Mouse (Mus musculus): ENCODE measurements at regions not wholly inside any gene's neighbourhood (a gene's known extent, or its start where the extent isn't known, plus 50 kb on each side); places are given as distances from the start of the nearest gene placed in this dataset.

DNA sequence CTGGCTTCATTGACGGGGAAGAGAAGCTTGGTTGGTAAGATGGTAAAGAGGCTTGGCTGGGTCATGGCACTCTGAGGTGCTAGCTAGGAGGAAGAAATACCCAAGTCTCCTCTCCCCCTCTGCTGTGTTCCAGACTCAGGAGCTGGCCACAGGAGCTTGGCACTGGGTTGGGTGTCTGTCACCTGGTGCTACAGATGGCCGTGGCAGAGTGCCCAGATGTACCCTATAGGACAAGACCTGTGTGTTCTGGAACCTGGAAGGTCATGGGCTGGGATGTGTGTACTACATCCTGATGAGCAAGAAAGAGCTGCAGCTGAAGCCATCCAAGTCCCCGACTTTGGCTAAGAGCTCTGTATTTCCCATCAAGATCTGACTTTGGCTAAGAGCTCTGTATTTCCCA, 72.4 kb downstream of the Nupl2 start:
- WGBS = 82% methylated on average over 3 of the region's 3 CpGs
- no peak overlapping the region for H3K9ac ChIP-seq

DNA sequence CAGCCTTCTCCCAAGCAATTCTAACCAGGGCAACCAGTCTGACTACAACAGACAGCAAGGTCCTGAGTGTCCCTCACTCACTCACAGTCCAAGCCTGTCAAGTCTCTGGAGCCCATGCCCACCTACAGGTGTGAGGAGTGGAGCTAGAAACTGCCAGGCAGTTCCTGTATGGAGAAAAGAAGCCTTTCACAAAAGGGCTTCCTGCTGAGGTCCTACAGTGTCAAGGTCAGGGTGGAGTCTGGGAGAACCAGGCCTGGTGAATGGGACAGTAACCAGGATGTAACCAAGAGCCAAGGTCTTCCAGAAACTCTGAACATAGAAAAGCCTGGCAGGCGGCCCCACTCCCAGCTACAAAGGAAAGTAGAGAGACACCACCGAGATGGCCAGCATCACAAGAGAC, 74.2 kb downstream of the Nupl2 start:
- H3K9ac ChIP-seq = no peak overlapping the region
- H3K36me3 ChIP-seq (ENCODE audit: insufficient read depth) = no peaks in the 10 kb centered on the region
- no peak overlapping the region for H3K4me3 ChIP-seq (ENCODE audit: low read depth, low read length)
- H3K27ac ChIP-seq (ENCODE audit: low read depth, low read length) = no peak overlapping the region
- no peak overlapping the region for H3K4me2 ChIP-seq (ENCODE audit: low read depth)
- ATAC-seq (no peak), DNase-seq (no peak)
- no peak for TF ChIP-seq CTCF (IDR thresholded peaks at IDR 0.05; ENCODE audit: low read depth)
- no peaks in the 10 kb centered on the region for H3K9me3 ChIP-seq (ENCODE audit: low read length)
- H3K4me1 ChIP-seq (ENCODE audit: insufficient read depth) = no peaks in the 10 kb centered on the region
- 76% methylated on average over 2 of the region's 2 CpGs for WGBS
- H3K27me3 ChIP-seq (ENCODE audit: insufficient read depth, low read length) = no peaks in the 10 kb centered on the region

More for the DNA sequence above, 72.4 kb downstream of the Nupl2 start:
- Histone ChIP-seq H3K27ac (ENCODE audit: low read depth, low read length) (no peak overlapping the region), H3K4me2 (ENCODE audit: low read depth) (no peak overlapping the region), H3K4me1 (ENCODE audit: insufficient read depth) (no peaks in the 10 kb centered on the region), H3K9me3 (ENCODE audit: low read length) (no peaks in the 10 kb centered on the region), H3K27me3 (ENCODE audit: insufficient read depth, low read length) (no peaks in the 10 kb centered on the region), H3K36me3 (ENCODE audit: insufficient read depth) (no peaks in the 10 kb centered on the region), H3K4me3 (ENCODE audit: low read depth, low read length) (no peak overlapping the region)
- no peak for TF ChIP-seq CTCF (IDR thresholded peaks at IDR 0.05; ENCODE audit: low read depth)
- ATAC-seq = no peak
- no peak for DNase-seq

GRCm38 (mm10) chr5:24244211-24244610, 79.4 kb downstream of the Nupl2 start:
- H3K4me2 ChIP-seq (ENCODE audit: low read depth) = no peak overlapping the region
- no peak overlapping the region for H3K9ac ChIP-seq
- no peaks in the 10 kb centered on the region for H3K36me3 ChIP-seq (ENCODE audit: insufficient read depth)
- ATAC-seq (no peak), DNase-seq (no peak)
- no peaks in the 10 kb centered on the region for H3K4me1 ChIP-seq (ENCODE audit: insufficient read depth)
- H3K9me3 ChIP-seq (ENCODE audit: low read length) = no peaks in the 10 kb centered on the region
- no peaks in the 10 kb centered on the region for H3K27me3 ChIP-seq (ENCODE audit: insufficient read depth, low read length)
- H3K27ac ChIP-seq (ENCODE audit: low read depth, low read length) = no peak overlapping the region
- H3K4me3 ChIP-seq (ENCODE audit: low read depth, low read length) = no peak overlapping the region
- WGBS = 80% methylated on average over 6 of the region's 6 CpGs
- no peak for TF ChIP-seq CTCF (IDR thresholded peaks at IDR 0.05; ENCODE audit: low read depth)

DNA sequence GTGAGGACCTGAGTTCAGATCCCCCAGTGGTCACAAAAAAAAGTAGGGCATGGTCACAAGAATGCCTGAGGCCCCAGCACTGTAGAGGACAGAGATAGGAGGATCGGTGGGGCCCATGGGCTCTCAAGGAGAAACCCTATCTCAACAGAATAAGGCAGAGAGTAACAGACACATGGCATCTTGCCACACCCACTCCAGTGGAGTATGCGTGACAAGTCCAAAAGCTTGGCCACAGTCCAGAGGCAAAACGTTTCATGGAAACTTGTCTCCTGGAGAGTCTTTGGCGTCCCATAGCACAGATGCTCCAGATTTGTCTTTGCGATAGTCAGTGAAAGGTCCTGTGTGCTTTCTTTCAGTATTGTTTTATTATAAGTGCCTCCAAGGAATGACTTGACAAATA, 90.7 kb downstream of the Nupl2 start:
- H3K4me1 ChIP-seq (ENCODE audit: insufficient read depth) = no peaks in the 10 kb centered on the region
- H3K4me3 ChIP-seq (ENCODE audit: low read depth, low read length) = no peak overlapping the region
- no peak overlapping the region for H3K27ac ChIP-seq (ENCODE audit: low read depth, low read length)
- no peak for TF ChIP-seq CTCF (IDR thresholded peaks at IDR 0.05; ENCODE audit: low read depth)
- H3K27me3 ChIP-seq (ENCODE audit: insufficient read depth, low read length) = no peaks in the 10 kb centered on the region
- DNase-seq (no peak), ATAC-seq (no peak)
- no peak overlapping the region for H3K9ac ChIP-seq
- WGBS = 77% methylated on average over 5 of the region's 5 CpGs
- no peak overlapping the region for H3K4me2 ChIP-seq (ENCODE audit: low read depth)
- no peaks in the 10 kb centered on the region for H3K9me3 ChIP-seq (ENCODE audit: low read length)
- H3K36me3 ChIP-seq (ENCODE audit: insufficient read depth) = no peaks in the 10 kb centered on the region

DNA sequence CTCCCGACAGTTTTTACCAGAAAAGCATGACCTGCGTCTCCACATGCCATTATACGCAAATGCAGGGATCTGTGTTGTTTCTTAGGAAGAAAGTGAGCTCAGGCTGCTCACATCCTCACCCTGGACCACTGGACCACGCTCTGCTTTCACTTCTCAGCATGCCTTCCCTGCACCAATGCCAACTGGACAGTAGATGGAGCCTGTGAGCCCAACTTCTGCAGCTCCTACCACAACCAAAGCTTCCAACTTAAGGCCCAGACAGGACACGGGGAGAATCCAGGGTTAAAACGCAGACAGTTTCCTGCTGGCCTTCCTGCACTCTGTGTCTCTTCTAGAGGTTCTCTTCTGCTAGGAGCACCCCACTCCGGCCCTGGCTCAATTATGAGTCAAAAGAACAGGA, 90.3 kb downstream of the Kcnh2 start:
- WGBS = 10% methylated on average over 7 of the region's 7 CpGs
- no peak overlapping the region for H3K4me3 ChIP-seq (ENCODE audit: low read depth, low read length)
- no peaks in the 10 kb centered on the region for H3K36me3 ChIP-seq (ENCODE audit: insufficient read depth)
- H3K27me3 ChIP-seq (ENCODE audit: insufficient read depth, low read length) = no peaks in the 10 kb centered on the region
- H3K27ac ChIP-seq (ENCODE audit: low read depth, low read length) = no peak overlapping the region
- H3K9ac ChIP-seq = no peak overlapping the region
- no peak overlapping the region for H3K4me2 ChIP-seq (ENCODE audit: low read depth)
- peak; percentile 93 for TF ChIP-seq CTCF (IDR thresholded peaks at IDR 0.05; ENCODE audit: low read depth)
- no peaks in the 10 kb centered on the region for H3K4me1 ChIP-seq (ENCODE audit: insufficient read depth)
- ATAC-seq (peak; percentile 82), DNase-seq (peak; percentile 80)
- no peaks in the 10 kb centered on the region for H3K9me3 ChIP-seq (ENCODE audit: low read length)

DNA sequence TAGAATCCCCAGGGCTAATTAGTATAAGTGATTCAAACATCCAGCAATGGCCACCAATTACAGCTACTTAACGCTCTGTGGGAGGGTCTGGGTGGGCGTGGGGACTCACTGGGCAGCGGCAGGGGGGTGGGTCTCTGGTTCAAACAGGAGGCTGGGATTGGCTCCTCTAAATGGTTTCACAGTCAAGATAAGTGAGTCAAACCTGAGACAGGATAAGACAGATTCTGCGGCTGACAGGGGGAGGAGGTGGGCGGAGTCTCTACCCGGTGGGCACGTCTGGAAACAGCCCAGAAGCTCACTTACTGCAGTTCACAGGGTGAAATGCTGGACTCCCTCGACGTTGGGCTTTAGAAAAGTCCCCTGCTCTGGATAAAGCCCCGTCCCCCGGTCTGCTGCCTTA, 89.3 kb downstream of the Kcnh2 start:
- Histone ChIP-seq H3K9me3 (ENCODE audit: low read length) (no peaks in the 10 kb centered on the region), H3K36me3 (ENCODE audit: insufficient read depth) (no peaks in the 10 kb centered on the region), H3K4me3 (ENCODE audit: low read depth, low read length) (no peak overlapping the region), H3K9ac (no peak overlapping the region), H3K4me1 (ENCODE audit: insufficient read depth) (no peaks in the 10 kb centered on the region), H3K4me2 (ENCODE audit: low read depth) (0 out of 2 replicates have a peak overlapping the region, but pooled peaks have one; percentile 13), H3K27ac (ENCODE audit: low read depth, low read length) (no peak overlapping the region), H3K27me3 (ENCODE audit: insufficient read depth, low read length) (no peaks in the 10 kb centered on the region)
- no peak for TF ChIP-seq CTCF (IDR thresholded peaks at IDR 0.05; ENCODE audit: low read depth)
- DNase-seq (no peak), ATAC-seq (no peak)
- WGBS = 6% methylated on average over 11 of the region's 11 CpGs

DNA sequence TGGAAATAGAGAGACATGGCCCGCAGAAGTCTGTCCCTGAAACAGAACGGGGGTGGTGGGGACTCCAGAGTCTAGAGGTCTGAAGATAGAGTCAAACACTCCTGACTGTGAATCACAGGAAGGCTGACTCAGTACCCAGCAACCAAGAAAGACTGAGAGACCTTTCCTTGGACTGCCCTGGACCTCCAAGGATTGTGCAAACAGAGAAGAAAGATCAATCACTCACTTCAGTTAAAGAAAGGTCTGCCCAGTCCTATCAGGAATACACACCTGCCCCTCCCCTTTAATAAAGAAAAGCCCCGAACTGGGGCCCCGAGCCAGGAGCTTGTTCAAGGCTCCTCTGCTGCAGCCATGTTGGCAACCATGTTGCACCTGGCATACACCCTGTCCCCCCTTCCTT, 87.3 kb downstream of the Kcnh2 start:
- TF ChIP-seq CTCF (IDR thresholded peaks at IDR 0.05; ENCODE audit: low read depth) = no peak
- Histone ChIP-seq H3K4me1 (ENCODE audit: insufficient read depth) (no peaks in the 10 kb centered on the region), H3K4me2 (ENCODE audit: low read depth) (no peak overlapping the region), H3K4me3 (ENCODE audit: low read depth, low read length) (no peak overlapping the region), H3K27me3 (ENCODE audit: insufficient read depth, low read length) (no peaks in the 10 kb centered on the region), H3K9me3 (ENCODE audit: low read length) (no peaks in the 10 kb centered on the region), H3K36me3 (ENCODE audit: insufficient read depth) (no peaks in the 10 kb centered on the region), H3K27ac (ENCODE audit: low read depth, low read length) (no peak overlapping the region), H3K9ac (no peak overlapping the region)
- DNase-seq (no peak), ATAC-seq (no peak)
- WGBS = 76% methylated on average over 4 of the region's 4 CpGs

- Histone ChIP-seq H3K36me3 (ENCODE audit: insufficient read depth) (no peaks in the 10 kb centered on the region), H3K9ac (no peak overlapping the region), H3K4me3 (ENCODE audit: low read depth, low read length) (no peak overlapping the region), H3K9me3 (ENCODE audit: low read length) (no peaks in the 10 kb centered on the region), H3K27me3 (ENCODE audit: insufficient read depth, low read length) (no peaks in the 10 kb centered on the region), H3K27ac (ENCODE audit: low read depth, low read length) (no peak overlapping the region), H3K4me2 (ENCODE audit: low read depth) (no peak overlapping the region), H3K4me1 (ENCODE audit: insufficient read depth) (no peaks in the 10 kb centered on the region)
- TF ChIP-seq CTCF (IDR thresholded peaks at IDR 0.05; ENCODE audit: low read depth) = 0 out of 2 replicates have a peak, but pooled peaks have one; percentile 6
- no peak for ATAC-seq
- no peak for DNase-seq
- 88% methylated on average over 3 of the region's 3 CpGs for WGBS
These were observed 86.0 kb downstream of the Kcnh2 start for GRCm38 (mm10) chr5:24265431-24265830.

Measured in forebrain, postnatal 0 days (tissue).